Mouse (Mus musculus): ENCODE results near the gene Rgs7.

DNA sequence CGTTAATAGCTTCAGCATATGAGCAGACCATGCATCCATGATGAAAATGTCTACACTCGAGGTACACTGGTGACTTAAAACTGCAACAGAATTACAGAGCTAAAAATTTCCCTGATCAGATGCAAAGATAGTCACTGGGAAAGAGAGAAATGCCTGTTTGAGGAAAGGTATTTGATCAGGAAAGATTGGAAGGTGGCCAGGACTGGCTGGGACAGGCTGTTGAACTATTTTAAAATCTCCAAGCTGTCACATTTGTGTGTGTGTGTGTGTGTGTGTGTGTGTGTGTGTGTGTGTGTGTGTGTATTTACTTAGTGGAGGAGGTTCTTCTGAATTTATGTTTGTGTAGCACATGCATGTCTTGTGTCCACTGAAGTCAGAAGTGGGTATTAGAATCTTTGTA, 27.7 kb downstream of the Rgs7 start:
- no peak for TF ChIP-seq CTCF (IDR thresholded peaks at IDR 0.05; ENCODE audit: extremely low read depth, insufficient read depth, insufficient read length, insufficient replicate concordance)
- TF ChIP-seq POLR2A (IDR thresholded peaks at IDR 0.05; ENCODE audit: low read depth, low read length): no peak

All from spleen, adult 2 months (tissue).